Mouse (Mus musculus) stomach, postnatal 0 days (tissue): ENCODE results near the gene Elmsan1.

Source experiments
- CTCF ChIP-seq: IDR thresholded peaks from 2 replicates; pipeline ENCODE4 v1.5.1; 2016; ENCODE audit warnings: antibody characterized with exemption, low read depth, mild to moderate bottlenecking, moderate library complexity
- EP300 ChIP-seq: optimal IDR thresholded peaks from 2 replicates; pipeline ENCODE3; 2016; ENCODE audit warnings: antibody characterized with exemption

GRCm38 (mm10) chr12:84119584-84119983 lies 99.1 kb downstream of the Elmsan1 start:
- TF ChIP-seq CTCF (no peak), EP300 (no peak)
